Mouse (Mus musculus): ENCODE measurements around the gene Sept9.
A peak's percentile ranks its signal among the peaks of the same experiment; 100 is the strongest.

Gene Sept9

DNA sequence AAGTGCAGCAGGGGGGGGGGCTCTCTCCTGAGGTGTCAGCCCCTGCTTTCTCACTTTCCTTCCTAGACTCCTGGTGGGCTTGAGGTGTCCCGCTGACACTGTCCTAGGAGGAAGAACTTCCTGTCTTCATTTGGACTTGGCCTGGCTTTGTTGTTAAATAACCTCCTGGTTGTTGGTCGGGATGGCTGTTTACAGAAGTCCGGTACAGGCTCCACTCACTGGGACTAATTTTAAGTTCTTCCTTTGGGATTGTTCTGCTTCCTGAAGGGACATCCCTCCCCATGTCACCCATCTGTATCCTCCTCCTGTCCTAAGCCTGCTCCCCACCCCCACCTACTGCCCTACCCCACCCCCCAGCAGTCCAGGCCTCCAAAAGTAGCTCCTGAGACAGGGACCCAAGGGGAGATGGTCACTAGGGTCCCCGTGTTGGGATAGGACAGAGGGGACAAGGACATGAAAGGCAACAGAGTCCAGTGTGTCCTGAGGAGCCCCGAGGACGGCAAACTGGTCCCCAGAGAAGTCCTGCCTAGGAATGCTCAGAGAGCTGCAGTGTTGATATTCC is 84.5 kb downstream of the Sept9 start:
- DNase-seq (ENCODE audit: extremely low read depth, insufficient read length, low spot score): no peak

DNA sequence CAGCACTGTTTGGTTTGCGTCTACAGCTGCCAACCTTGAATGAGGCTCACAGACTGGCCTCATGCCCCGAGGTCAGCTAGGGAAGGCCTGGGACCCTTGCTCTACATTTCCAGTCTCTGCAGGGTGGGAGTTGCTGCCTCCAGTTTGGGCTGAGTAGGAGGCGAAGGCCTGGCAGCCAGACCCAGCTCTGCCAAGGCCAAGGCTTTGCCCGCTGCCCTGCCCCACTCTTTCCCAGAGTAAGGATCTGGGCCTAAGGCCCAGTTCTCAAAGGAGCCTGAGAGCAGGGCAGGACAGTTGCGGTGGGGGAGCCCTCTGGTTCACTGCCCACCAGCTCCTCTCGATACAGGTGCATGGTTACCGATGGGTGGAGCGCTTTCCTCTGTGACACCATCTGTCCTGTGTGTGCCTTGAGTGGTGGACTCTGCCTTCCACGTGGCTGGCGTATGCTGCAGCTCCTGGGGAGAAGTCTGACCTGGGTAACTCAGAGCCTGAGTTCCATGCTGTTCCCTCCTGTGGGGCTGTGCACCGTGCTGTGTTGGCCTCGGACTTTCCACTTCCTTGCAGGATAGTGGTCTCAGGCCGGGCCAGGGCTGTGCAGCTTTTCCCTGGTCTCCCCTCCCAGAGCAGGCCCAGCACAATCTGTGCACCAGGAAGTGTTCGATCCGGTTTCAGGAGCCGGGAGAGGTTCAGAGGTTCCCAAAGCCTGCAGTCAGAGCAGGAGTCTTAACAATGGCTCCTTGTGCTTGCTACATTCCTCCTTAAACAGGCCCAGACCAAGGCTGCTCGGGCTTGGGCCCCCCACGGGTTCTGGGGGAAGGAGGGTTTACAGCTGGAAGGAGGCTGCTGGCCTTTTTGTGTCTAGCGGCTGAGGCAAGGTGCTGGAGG is 85.5 kb downstream of the Sept9 start:
- no peak for DNase-seq (ENCODE audit: extremely low read depth, insufficient read length, low spot score)

DNA sequence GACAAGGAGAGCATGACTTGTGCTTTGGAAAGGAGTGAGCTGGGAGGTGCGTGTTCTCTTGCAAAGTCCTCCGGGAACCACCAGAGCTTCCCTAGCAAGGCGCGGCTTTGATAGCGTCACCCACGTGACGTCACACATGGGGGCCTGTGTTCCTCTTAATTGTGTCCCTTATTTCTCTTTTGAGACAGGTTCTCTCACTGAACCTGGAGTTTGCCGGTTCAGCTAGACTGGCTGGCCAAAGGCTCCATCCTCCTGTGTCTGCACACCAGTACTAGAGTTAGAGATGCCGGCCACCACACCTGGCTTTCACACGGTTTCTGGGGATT is 86.1 kb downstream of the Sept9 start:
- no peak for DNase-seq (ENCODE audit: extremely low read depth, insufficient read length, low spot score)

DNA sequence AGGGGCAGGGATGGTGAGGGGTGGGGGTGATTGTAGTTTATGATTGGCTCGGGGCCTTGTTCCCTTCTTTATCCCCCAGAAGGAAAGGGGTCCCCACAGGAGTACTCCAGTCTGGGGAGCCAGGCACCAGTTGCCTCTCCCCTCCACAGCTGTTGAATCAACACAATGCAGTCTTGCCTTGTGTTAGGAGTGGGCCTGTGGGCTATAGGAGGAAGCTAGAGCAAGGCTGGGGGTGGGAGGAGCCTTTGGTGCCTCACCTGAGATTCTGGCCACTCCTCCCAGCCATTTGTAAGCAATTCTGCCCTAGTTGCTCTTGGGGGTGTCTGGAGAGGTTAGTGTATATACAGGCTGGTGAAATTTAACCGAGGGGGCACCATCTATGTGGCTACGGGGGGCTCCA is 88.3 kb downstream of the Sept9 start:
- DNase-seq (ENCODE audit: extremely low read depth, insufficient read length, low spot score): no peak

DNA sequence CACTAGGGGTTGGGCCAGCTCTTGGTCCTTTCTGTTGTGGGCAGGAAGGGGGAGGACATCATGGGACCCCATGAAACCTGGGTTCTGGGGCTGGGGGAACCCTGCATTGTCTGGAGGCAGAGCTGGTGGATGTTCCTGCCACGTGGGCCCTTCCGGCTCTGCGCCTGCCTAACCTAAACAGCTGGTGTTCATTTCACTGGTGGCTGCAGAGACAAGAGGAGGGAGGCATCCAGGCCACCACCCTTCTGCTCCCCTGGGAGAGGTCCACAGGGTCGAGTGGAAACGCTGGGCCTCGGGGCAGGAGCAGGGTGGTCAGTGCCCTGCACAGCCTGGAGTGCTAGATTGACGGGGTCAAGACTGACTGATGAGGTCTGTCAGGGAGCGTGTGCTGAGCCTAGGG is 89.3 kb downstream of the Sept9 start:
- no peak for DNase-seq (ENCODE audit: extremely low read depth, insufficient read length, low spot score)

DNA sequence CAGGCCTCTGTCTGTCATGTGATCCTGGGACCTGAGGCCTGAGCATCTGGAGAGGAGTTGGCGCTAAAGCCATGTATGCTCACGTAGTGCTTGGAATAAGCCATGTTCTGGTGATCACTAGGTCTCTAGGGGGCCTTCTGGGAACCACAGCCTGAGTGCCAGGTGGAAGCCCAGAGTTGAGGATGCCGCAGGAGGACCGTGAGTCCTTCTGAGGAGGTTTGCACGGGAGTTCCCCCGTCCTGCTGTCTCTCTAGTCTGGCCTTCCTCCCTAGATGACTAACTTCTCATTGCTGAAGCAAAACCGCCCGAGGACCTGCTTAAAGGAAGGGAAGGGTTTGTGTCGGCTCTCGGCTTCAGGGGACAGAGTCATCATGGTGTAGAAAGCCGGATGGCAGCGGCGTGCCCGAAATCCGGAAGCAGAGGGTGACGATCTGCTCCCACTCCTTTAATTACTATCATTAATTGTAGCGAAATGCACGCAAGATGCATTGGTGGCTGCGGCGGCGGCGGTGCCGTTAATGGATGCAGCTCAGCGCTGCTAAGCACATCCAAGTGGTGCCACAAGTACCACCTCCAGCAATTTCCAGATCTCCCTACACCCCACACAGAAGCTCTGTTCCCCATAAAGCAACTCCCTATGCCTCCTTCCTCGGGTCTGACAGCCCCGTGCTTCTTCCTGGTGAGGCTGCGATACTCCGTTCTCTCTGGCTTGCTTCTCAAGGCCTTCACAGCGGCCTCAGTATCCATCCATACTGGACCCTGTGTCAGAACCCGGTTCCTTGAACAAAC is 92.0 kb downstream of the Sept9 start:
- no peak for DNase-seq (ENCODE audit: extremely low read depth, insufficient read length, low spot score)

DNA sequence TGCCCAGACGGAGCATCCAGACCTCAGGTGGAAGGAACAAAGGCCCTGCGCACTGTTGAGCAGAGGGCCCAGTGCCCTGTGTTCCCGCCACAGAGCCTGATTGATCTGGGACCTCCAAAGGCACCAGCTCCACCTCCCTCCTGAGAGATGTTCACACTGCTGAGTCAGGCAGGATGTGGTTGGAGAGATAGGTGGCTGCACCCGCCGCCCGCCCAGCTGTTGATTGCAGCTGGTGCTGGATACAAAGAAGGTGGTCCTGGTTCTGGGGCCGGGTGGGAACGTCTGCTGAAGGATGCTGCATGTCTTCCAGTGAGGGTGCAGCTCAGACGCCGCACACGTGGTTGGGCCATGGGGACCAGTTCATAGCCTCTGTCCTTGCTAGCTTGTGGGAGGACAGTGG is 93.0 kb downstream of the Sept9 start:
- peak; percentile 72 for DNase-seq (ENCODE audit: extremely low read depth, insufficient read length, low spot score)

DNA sequence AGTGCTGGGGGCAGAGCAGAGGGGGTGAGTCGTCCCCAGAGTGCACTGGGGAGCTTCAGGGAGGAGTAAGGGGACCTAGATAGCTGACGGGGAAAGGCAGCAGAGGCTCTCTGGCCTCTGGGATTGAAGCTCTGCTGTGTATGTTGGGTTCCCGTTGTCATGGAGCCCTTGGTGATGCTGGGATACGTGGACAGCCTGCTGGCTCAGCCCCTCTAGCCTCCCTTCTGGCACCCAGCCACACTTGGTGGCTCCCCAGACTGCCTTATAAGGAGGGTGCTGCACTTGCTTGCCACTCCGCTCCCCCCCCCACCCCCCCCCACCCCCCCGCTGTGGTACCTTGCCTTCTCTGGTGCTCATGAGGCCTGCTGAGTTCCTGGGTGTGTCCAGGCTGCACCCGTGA is 95.8 kb downstream of the Sept9 start:
- DNase-seq (ENCODE audit: extremely low read depth, insufficient read length, low spot score): peak; percentile 66

DNA sequence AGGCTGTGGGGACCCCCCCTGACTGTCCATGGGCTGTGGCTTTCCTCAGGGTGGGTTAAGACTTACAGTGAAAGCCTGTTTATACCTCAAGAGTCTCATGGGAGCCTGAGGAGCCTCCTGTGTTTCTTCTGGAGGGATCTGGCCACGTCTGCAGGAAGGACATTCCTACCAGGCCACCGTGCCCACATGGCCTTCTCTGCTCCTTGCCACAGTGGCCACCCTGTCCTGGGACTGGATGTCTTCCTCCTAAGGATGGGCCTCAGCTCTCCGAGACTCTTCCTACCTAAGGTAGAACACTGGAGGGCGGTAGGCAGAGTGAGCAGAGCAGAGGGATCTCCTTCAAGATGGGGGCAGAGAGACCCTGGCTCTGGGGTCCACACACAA is 96.6 kb downstream of the Sept9 start:
- peak; percentile 70 for DNase-seq (ENCODE audit: extremely low read depth, insufficient read length, low spot score)

DNA sequence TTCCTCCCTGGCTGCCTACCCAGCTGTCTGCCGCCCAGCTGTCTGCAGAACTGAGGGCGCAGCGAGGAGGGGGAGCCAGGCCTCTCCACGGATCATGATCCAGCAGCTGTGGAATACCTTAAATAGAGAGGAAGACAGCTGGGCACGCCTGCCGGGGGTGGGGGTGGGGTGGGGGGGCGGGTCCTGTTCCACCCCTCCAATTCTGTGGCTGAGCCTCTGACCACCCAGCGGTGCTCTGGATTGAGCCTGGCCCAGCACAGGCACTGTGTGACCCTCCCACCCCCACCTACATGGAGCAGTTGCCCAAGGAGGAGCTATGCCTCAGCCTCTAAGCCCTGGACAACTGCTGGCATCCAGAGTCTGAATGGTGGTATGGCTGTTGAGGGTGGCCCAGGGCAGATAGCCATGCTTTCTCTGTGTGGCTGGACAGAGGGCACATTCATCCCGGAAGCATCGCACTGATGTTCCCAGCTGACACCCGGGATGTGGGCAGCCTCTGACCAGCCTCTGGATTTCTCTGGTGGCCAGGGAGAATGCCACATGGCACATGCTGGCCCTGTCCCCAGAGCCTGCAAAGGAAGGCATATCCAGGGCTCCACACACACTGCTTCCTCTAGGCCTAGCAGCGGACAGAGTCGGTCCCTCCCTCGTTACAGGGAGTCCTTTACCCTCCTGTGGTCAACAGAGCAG is 97.2 kb downstream of the Sept9 start:
- peak; percentile 86 for DNase-seq (ENCODE audit: extremely low read depth, insufficient read length, low spot score)

DNA sequence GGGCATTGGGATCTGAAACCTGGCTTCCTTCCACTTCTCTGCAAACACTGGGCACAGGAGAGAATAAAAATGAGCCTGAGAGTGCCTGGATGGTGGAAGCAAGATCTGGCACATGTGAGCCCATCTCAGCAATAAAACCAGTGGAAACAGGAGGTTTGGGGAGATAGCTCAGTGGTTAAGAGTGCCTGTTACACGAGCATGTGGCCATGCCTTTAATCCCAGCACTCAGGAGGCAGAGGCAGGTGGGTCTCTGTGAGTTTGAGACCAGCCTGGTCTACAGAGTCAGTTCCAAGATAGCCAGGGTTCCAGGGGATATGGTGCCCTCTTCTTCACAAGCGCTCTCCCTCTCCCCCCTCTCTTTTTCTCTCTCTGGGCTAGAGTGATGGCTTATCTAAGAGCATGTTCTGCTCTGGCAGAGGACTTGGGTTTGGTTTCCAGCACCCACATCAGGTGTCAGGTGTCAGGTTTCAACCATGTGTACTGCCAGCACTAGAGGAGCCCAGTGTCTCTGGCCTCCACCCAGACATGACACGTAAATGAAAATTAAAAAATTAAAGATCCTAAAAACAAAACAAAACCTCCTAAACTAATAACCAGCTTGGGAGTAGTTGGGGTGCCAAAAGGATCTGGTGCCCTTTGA is 97.8 kb downstream of the Sept9 start:
- no peak for DNase-seq (ENCODE audit: extremely low read depth, insufficient read length, low spot score)

DNA sequence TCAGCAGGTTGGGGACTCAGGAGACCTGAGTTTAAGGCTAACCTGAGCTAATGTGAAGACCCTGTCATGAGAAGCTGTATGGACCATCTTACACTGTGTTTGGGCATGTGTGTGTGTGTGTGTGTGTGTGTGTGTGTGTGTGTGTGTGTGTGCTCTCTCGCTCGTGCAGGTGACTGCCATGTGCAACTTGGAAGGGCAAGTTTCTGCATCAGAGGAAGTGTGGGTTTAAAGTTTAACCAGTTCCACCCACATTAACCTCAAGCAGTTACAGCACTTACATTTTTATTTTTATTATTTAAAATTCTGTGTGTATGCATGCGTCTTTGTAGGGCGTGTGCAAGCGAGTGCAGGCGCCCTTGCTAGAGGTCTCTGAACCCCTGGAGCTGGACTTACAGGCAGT is 100.3 kb downstream of the Sept9 start:
- DNase-seq (ENCODE audit: extremely low read depth, insufficient read length, low spot score): no peak

DNA sequence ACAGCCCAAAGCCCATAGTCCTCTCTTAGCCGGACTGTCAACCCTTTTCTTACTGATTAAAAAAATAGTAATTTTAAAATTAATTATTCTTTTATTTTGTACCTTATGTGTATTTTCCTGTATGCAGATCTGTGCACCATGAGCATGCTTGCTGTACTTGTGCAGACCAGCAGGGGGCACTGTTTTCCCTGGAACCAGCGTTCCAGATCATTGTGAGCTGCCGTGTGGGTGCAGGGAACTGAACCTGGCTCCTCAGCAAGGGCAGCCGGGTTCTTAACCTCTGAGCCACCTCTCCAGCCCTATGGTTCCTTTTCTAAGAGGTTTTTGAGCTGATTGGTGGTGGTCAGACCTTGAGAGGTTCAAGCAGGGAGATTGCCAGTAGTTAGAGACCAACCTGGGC is 101.3 kb downstream of the Sept9 start:
- DNase-seq (ENCODE audit: extremely low read depth, insufficient read length, low spot score): no peak

DNA sequence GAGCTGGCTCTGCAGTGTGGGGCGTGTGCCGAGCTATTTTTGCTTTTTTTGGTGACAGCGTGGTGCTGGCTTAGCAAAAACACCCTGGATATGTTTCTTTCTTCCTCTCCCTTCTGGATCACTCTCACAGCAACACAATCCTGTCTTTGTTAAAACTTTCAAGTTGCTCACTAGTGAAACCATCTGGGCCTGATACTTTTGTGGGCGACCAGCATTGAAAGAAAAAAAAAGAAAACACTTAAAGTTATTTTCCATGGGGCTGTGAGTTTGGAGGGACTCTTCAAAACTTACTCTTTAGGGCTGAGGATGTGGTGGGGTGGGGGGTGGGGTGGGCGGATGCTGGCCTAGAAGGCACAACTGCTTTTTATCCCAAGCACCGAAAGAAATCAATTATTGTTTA is 102.3 kb downstream of the Sept9 start:
- no peak for DNase-seq (ENCODE audit: extremely low read depth, insufficient read length, low spot score)

DNA sequence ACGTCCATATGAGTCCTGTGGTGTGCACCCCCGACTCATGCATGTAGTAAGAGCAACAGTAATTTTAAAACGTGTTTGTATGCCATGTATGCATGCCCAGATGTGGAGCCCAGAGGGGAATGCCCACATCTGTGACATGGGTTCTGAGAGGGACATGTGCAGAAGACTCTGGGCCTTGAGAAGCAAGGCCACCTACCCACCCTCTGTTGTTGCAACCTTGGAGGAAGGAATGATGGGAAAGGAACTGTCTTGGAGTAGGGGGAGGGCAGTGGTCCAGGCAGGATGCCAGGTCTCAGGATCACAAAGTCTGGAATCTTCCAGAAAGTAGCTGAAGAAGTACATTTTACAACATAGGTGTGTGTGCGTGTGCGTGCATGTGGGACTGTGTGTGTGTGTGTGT is 102.9 kb downstream of the Sept9 start:
- no peak for DNase-seq (ENCODE audit: extremely low read depth, insufficient read length, low spot score)

DNA sequence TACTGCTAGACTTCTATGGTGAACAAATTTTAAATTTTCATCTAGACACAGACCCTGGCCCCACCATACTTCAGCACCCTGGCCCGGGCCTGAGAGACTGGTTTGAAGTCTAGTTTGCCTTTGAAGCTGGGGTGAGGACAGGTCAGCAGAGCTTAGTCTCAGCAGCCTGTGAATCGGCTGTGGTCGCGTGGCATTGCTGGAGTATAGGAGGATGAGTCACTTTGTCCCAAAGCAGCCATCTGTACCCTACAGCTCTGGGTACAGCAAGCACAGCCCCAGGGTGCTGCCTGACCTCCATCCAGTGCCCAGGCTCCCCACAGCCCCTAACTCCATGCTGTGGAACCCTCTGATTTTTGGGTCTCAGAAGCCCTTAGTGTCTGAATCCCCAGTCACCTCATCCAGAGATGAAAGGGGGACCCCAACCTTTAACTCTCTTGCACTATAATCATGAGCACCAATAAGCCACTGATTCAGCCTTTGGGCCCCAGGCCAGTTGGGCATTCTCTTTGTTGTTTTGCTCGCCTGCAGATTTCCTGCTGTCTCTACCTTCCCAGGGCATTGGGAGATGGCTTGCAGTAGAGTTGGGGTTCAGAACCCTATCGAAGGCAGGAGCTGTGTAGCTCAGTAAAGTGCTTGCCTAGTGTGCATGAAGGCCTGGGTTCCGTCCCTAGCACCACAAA is 106.2 kb downstream of the Sept9 start:
- peak; percentile 58 for DNase-seq (ENCODE audit: extremely low read depth, insufficient read length, low spot score)

DNA sequence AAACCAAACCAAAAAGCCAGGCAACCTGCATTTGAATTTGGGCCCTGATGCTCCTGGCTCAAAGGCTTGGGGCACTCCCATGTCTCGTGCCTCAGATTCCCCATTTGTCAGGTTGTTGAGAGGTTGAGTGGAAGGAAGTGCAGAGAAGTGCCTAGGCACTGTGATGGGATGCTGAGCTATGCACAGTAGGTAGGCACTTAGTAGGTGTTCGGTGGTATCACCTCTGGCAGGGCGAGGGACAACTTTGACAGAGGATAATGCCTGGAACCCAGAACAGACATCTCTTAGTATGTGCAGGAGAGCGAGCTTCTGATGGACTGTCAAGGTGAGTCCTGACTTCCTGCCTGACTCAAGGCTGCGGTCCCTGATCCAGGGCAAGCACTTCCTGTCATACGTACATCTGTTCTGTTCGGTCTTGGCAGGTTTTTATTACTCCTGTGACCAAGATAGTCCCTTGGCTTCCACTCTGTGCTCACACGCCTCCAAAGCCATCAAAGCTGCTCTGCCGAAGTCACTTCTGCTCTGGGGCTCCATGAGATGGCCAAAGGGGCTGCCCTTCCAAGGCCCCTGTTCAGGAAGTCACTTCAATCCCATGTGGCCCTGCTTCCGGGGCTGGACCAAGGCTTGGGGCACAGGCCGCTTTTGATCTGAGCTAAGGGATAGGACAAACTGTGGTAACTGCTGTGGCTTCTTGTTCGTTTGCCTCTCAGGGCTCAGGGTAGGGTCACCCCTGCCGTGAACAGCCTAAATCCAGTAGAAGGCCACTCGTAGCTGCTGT is 107.0 kb downstream of the Sept9 start:
- no peak for DNase-seq (ENCODE audit: extremely low read depth, insufficient read length, low spot score)

DNA sequence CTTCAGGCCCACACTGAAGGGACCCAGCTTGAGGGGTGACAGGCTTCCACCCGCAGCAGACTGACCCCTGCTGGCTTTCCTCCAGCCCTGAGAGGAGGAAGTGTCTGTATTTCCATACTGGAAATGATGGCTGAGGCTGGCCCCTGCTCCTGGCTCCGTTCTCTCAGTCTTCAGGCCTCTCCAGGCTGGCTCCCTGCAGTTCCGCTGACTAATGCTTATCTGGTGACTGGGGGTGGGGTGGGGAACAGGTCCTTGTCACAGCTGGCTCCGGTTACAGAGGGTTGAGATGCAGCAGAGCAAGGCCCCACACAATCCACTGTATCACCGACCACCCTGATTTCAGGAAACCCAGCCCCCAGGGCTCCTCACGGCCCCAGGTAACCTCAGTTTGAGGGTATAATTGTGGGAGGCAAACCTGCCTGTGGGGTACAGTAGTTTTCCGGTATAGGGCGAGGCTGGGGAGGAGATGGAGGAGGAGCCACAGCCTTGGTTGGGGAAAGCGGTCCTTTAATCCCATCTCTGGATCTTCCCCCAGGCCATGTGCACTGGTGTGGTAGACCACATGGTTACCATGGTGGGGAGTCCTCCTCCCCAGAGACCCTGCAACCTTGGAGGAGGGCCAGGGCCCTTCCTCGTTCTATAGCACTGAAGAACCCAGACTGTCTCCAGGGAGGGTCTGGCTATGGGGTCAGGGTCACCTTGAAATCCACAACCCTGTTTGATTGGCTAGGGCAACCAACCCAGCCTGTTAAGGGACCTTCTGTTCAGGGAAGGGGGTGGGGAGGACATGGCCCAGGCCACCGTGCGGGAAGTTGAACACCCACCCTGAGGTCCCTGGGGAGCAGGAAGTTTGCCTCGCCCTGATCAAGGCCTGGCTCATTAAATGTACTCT is 108.7 kb downstream of the Sept9 start:
- DNase-seq (ENCODE audit: extremely low read depth, insufficient read length, low spot score): peak; percentile 84
